Mouse (Mus musculus): ENCODE measurements at regions not wholly inside any gene's neighbourhood (a gene's known extent, or its start where the extent isn't known, plus 50 kb on each side); places are given as distances from the start of the nearest gene placed in this dataset.

- DNase-seq (ENCODE audit: low read depth, low spot score): no peak
These were observed 923.5 kb upstream of the Nrxn1 start for GRCm38 (mm10) chr17:92016373-92016772.

GRCm38 (mm10) chr17:92015591-92016151 is 922.8 kb upstream of the Nrxn1 start:
- DNase-seq (ENCODE audit: low read depth, low spot score): no peak

- peak; percentile 0 for DNase-seq (ENCODE audit: low read depth, low spot score)
These were observed 902.7 kb upstream of the Nrxn1 start for GRCm38 (mm10) chr17:91995584-91995983.

GRCm38 (mm10) chr17:91995095-91995494 is 902.2 kb upstream of the Nrxn1 start:
- DNase-seq (ENCODE audit: low read depth, low spot score): no peak

GRCm38 (mm10) chr17:91974505-91974904 is 881.6 kb upstream of the Nrxn1 start:
- no peak for DNase-seq (ENCODE audit: low read depth, low spot score)

Measured in telencephalon, adult 2 months (tissue).